Mouse (Mus musculus): ENCODE measurements around the gene Haghl.
"Not testable (repeated sequence)": the region's sequence is repeated elsewhere in the genome, so short reads cannot be mapped to it uniquely, and the experiment has no call there.

Haghl gene

DNA sequence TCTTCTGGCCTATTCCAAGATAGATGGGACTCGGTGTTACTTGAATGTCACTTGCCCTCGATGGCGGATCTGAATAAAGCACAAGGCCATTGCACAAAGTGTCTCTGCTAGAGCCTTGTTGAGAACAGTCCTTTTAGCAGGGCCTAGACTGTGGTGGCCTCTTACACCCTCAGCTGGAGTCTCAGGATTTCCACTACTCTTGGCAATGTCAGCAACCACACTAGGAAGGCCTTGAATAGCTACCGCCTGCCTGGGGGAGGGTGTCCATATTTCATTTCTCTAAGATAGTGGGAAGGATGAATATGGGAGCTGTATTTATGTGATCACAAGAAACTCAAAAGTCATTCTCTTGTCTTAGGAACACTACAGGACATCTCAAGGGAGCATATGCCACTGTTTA lies 37.2 kb downstream of the Haghl start:
- no peak for DNase-seq (ENCODE audit: low read depth, low spot score)

DNA sequence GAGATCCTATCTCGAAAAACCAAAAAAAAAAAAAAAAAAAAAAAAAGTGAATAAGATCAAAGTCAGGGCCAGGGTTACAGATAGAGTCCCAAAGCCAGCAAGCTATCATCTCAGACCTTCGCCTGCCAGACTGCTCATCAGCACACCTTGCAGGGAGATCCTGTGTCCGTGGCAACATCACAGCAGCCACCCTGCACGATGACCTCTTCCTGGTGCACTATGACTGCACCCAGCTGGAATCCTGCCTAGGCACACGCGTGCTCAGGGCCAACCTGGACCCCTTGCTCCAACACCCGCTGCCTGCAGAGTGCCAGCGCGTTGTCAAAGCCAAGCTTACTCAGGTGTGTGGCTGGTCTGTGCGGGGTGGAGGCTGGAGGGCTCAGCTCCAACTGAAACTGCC lies 41.2 kb downstream of the Haghl start:
- DNase-seq (ENCODE audit: low read depth, low spot score) = no peak

DNA sequence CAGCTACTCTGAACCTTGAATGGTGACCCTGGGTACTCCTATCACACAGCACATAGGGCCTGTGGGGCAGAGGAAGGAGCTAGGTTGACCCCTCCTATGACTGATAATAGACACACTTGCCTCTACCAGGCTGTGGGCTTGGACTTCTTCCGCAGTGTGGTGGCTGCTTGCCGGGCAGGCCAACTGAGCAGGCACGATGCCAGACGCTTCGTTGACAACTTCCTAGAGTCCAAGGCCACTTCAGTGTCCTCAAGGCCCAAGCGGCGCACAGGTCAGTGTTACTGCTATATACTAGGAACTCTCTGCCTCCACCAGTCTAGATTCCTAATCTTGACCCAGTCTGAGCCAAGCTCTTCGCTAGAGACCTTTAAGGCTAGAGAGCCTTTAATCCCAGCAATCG lies 41.6 kb downstream of the Haghl start:
- no peak for DNase-seq (ENCODE audit: low read depth, low spot score)

DNA sequence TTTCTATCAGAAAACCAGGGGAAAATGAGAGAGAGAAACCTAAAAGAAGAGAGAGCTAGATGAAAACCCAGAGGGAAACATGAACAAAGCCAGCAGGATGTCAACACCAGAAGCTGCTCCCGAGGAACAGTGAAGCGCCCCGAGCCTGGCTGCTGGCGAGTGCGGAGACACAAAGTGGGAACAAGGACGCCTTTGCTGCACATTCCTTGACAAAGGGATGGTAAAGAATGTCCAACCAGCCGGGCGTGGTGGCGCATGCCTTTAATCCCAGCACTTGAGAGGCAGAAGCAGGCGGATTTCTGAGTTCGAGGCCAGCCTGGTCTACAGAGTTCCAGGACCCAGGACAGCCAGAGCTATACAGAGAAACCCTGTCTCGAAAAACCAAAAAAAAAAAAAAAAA lies 44.0 kb downstream of the Haghl start:
- DNase-seq (ENCODE audit: low read depth, low spot score) = not testable (repeated sequence)

DNA sequence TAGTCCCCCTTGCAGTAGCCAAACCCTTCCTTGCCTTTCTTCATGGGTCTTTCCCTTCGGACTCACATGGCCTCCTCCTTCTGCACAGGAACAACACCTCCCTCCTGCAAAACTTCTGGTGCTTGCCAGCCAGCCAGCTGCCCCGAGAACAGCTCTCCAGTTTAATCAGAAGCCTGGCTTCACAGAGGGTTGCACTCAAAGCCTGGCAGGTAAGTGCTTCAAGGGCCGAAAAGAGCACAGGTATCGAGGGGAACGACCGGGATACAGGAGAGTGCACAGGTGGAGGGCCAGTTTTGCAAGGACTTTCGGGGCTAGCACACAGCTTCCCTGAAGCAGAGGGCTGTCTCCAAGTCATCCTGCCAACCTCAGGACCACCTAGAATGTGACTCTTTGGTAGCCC lies 46.6 kb downstream of the Haghl start:
- no peak for DNase-seq (ENCODE audit: low read depth, low spot score)

DNA sequence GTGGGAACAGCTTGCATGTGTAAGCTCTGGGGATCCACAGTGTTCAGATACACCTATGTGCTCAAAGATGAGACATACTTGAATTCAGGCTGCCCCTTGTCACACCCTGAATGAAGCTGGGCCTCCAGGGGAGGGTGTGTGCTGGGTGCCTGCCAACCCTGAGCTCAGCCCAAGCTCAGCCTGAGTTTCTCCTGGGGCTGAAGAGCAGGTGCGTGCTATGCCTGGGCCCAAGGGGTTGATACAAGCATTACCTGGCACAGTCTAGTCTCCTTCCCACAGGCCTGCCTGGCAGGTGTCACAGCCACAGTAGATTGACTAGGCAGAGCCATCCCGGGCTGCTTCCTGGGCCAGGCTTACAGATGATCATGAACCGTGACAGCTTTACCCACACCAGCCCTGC lies 49.7 kb downstream of the Haghl start, which contains the start of gene Mslnl:
Mslnl (plus strand) TSS at position 298 of the 400 bp plus-strand sequence.
- no peak for DNase-seq (ENCODE audit: low read depth, low spot score)

DNA sequence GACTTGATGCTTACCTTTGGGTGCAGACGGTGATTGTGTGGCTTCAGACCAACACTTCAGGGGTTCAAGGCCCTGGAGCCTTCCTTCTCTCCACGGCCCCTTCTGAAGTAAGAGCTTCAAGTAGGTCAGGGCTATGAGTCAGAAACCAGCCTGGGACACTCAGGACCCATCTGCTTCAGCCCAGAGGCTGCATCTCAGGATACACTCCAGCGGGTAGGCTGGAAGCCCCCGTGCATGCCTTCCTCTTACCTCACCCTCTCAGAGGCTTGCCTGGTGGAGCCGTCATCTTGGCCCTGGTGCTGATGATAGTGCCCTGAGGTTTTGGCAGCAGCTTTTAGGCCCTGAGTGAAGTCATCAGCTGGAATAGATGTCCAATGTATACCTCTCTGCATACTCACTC lies 50.2 kb downstream of the Haghl start:
- no peak for DNase-seq (ENCODE audit: low read depth, low spot score)

DNA sequence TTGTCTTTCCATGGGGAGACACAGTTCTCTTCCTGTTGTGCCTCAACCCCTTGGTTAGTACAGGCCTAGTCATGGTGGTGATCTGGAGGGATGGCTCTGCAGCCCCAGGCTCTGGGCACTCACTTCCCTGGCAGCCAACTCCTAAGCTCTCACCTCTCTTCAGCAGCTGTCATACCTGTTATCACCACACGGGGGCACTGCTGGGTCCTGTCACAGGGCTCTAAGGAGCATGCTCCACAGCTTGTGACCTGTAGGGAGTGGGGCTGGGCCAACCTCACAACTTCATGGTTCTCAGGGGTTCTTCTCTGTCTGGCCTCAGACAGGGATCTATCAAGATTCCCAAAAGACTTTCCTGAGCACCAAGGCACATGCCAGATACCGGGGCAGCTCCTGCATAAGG lies 53.4 kb downstream of the Haghl start:
- DNase-seq (ENCODE audit: low read depth, low spot score) = peak; percentile 93

Data from brain, adult 2 months (tissue).